Comparison of ENCODE assay signal across 8 mouse cellular contexts in the genomic region with DNA sequence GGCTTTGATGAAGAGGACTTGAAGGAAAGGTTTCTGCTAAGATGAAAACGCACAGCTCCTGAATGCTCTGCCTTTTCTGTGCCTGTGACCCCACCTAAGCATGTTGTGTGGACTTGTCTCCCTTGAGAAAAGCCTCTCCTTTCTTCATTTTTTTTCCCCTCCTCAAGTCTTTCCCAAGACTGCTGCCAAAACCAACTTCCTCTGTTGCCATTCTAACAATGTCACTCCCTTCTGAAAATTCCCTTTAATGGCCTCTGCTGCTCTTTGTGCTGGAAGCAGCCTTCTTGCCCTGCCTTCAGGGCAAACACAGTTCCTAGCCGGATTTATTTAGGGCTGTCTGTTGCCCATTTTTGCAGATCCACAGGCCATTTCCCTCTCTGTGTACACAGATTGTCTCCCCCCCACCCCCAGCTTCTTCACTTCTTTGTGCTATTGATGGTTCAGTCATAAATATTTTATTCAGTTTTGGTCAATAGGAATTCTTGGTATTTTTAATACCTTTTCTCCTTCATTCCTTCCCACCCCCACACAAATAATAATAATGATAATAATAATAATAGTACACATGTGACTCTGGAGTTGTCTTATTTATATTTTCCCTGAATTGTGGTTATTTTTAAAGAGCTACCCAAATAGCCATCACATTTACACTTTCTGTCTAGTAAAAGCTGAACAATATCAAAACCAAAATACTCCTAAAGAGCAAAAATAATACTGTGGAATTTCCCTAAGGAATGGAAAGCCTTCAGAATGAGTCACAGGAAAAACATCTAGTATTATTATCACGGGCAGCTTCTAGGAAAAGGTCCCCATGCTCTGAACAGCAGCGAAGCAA. TPM values are rescaled to one million over a fixed set of nuclear protein-coding genes. Genes with fewer than 3 reads are reported as not detected.
DNase-seq lines count a peak whose midpoint lies in the region; ATAC-seq lines count a peak whose summit lies in the region.
"Had no signal": no experiment of that assay in that cellular context is flagged by ENCODE, and none has a peak within 500 bp of the region (broad histone marks: within the 10 kb centered on the region; RNA-seq: fewer than 3 reads in every experiment).

No protein-coding gene starts in this region.

- H3K4me2 ChIP-seq in kidney, embryonic 14.5 days (replicated peaks; ENCODE audit: low read depth, low read length) = 0 out of 2 replicates have a peak overlapping the region, but pooled peaks have one; percentile 3
- H3K4me2 ChIP-seq in embryonic facial prominence, embryonic 14.5 days (ENCODE audit: low read depth, low read length) = peak overlapping the region; percentile 10; the same call in 1 of the 2 replicates
- no peak overlapping the region for H3K4me2 ChIP-seq in midbrain, embryonic 11.5 days

- WGBS in kidney, embryonic 14.5 days = 37% methylated on average over 4 of the region's 4 CpGs
- WGBS in embryonic facial prominence, embryonic 14.5 days = 40% methylated on average over 4 of the region's 4 CpGs
- 71% methylated on average over 4 of the region's 4 CpGs for WGBS in midbrain, embryonic 11.5 days

- peaks cover 15% of the 10 kb centered on the region for H3K4me1 ChIP-seq in kidney, embryonic 14.5 days (ENCODE audit: control insufficient read depth, insufficient read depth, low read length)
- peaks cover 8% of the 10 kb centered on the region for H3K4me1 ChIP-seq in embryonic facial prominence, embryonic 14.5 days (ENCODE audit: control insufficient read depth, insufficient read depth, low read length)
- H3K4me1 ChIP-seq in midbrain, embryonic 11.5 days (ENCODE audit: control insufficient read depth, insufficient read depth, low read length) = peaks cover 6% of the 10 kb centered on the region; the same call in 1 of the 2 replicates

- no peak for DNase-seq in kidney, adult 11 months
- DNase-seq in Muller cell, postnatal 12 days (ENCODE audit: inconsistent ontology term) = peak; percentile 88
- DNase-seq in embryonic facial prominence, embryonic 14.5 days (ENCODE audit: low spot score) = peak; percentile 42
- peak; percentile 59 for DNase-seq in midbrain, embryonic 11.5 days (ENCODE audit: low spot score, missing footprints)
- DNase-seq in adrenal gland, adult 8-10 months = no peak
- no peak for DNase-seq in left cerebral cortex, adult 9 months (ENCODE audit: low spot score in 2 of 2)
- DNase-seq: thymus, postnatal 4 days had no signal

- H3K9ac ChIP-seq in kidney, embryonic 14.5 days (ENCODE audit: low read depth, low read length) = peak overlapping the region; percentile 9; the same call in 1 of the 2 replicates
- no peak overlapping the region for H3K9ac ChIP-seq in embryonic facial prominence, embryonic 14.5 days (ENCODE audit: low read depth, low read length)
- H3K9ac ChIP-seq in midbrain, embryonic 11.5 days (ENCODE audit: low read length) = no peak overlapping the region

- H3K9me3 ChIP-seq in kidney, embryonic 14.5 days (ENCODE audit: control insufficient read depth, low read length) = no peaks in the 10 kb centered on the region
- no peaks in the 10 kb centered on the region for H3K9me3 ChIP-seq in embryonic facial prominence, embryonic 14.5 days (ENCODE audit: control insufficient read depth, low read length)
- no peaks in the 10 kb centered on the region for H3K9me3 ChIP-seq in midbrain, embryonic 11.5 days (ENCODE audit: control insufficient read depth, low read length)

- H3K27ac ChIP-seq in kidney, embryonic 14.5 days (ENCODE audit: low read depth, low read length) = peak overlapping the region; percentile 56; the same call in 1 of the 2 replicates
- peak overlapping the region; percentile 44 for H3K27ac ChIP-seq in embryonic facial prominence, embryonic 14.5 days (replicated peaks; ENCODE audit: low read depth, low read length)
- H3K27ac ChIP-seq in midbrain, embryonic 11.5 days (ENCODE audit: low read depth, low read length) = no peak overlapping the region

- no peaks in the 10 kb centered on the region for H3K36me3 ChIP-seq in kidney, embryonic 14.5 days (ENCODE audit: control insufficient read depth, insufficient read depth, low read length)
- no peaks in the 10 kb centered on the region for H3K36me3 ChIP-seq in embryonic facial prominence, embryonic 14.5 days (ENCODE audit: control insufficient read depth, insufficient read depth, low read length)
- no peaks in the 10 kb centered on the region for H3K36me3 ChIP-seq in midbrain, embryonic 11.5 days (ENCODE audit: control insufficient read depth, insufficient read depth, low read length)

- H3K4me3 ChIP-seq in kidney, embryonic 14.5 days (ENCODE audit: low read length) = no peak overlapping the region
- H3K4me3 ChIP-seq in embryonic facial prominence, embryonic 14.5 days (ENCODE audit: low read depth, low read length) = no peak overlapping the region
- no peak overlapping the region for H3K4me3 ChIP-seq in midbrain, embryonic 11.5 days (ENCODE audit: low read depth, low read length)

- no peaks in the 10 kb centered on the region for H3K27me3 ChIP-seq in kidney, embryonic 14.5 days (ENCODE audit: control insufficient read depth, insufficient read depth, low read length)
- no peaks in the 10 kb centered on the region for H3K27me3 ChIP-seq in embryonic facial prominence, embryonic 14.5 days (replicated peaks; ENCODE audit: control insufficient read depth, insufficient read depth, low read length)
- no peaks in the 10 kb centered on the region for H3K27me3 ChIP-seq in midbrain, embryonic 11.5 days (ENCODE audit: control insufficient read depth, insufficient read depth, low read length)

- no peak for ATAC-seq in kidney, embryonic 14.5 days (ENCODE audit: low FRiP score, low TSS enrichment)
- no peak; the same call in 1 of the 2 replicates for ATAC-seq in embryonic facial prominence, embryonic 14.5 days (ENCODE audit: low read depth)
- no peak for ATAC-seq in midbrain, embryonic 11.5 days (ENCODE audit: low FRiP score)

RNA-seq across cellular contexts. Expression of a gene that starts 12.6 kb away (rescaled TPM):
- polyA plus RNA-seq in kidney, embryonic 14.5 days (2014; fragmentation: Nextera tagmentation; extraction: Ambion mirVana) = 132 and 194 TPM in 2 replicates
- 143 and 145 TPM in 2 replicates for polyA plus RNA-seq in embryonic facial prominence, embryonic 14.5 days (2014; fragmentation: Nextera tagmentation; extraction: Ambion mirVana)
- 159 and 168 TPM in 2 replicates for polyA plus RNA-seq in midbrain, embryonic 11.5 days (2014; fragmentation: Nextera tagmentation; extraction: Ambion mirVana)
- 100 to 1,000 TPM; 234 to 288 (median 240) TPM for total RNA-seq in adrenal gland, adult 8-10 months (2022)

RNA-seq across cellular contexts. Expression of a gene that starts 23.5 kb away (rescaled TPM):
- polyA plus RNA-seq in kidney, embryonic 14.5 days (2014; fragmentation: Nextera tagmentation; extraction: Ambion mirVana) = 36.9 and 44.3 TPM in 2 replicates
- 24.8 and 26.8 TPM in 2 replicates for polyA plus RNA-seq in embryonic facial prominence, embryonic 14.5 days (2014; fragmentation: Nextera tagmentation; extraction: Ambion mirVana)
- polyA plus RNA-seq in midbrain, embryonic 11.5 days (2014; fragmentation: Nextera tagmentation; extraction: Ambion mirVana) = 39.0 and 42.5 TPM in 2 replicates
- total RNA-seq in adrenal gland, adult 8-10 months (2022) = 10 to 100 TPM; 39.3 to 67.3 (median 51.1) TPM

Comparison
In these comparisons a context has a peak if more than half of its experiments do, and no peak if none do; other contexts are left out.
1. DNase-seq: peak in Muller cell, postnatal 12 days (single experiment), embryonic facial prominence, embryonic 14.5 days (single experiment) and midbrain, embryonic 11.5 days (single experiment); none in kidney, adult 11 months (single experiment), adrenal gland, adult 8-10 months (single experiment) and left cerebral cortex, adult 9 months (0 of 2).